Mouse (Mus musculus): ENCODE results near the gene Tpbpa. TPM values are rescaled to one million over a fixed set of nuclear protein-coding genes. Genes with fewer than 3 reads are reported as not detected.
"Not testable (repeated sequence)": the region's sequence is repeated elsewhere in the genome, so short reads cannot be mapped to it uniquely, and the experiment has no call there.

The Tpbpa gene
- total RNA-seq (2015; ENCODE audit: low replicate concordance), result not detected in 2 replicates
- not detected in 2 replicates for total RNA-seq (2017; ENCODE audit: low replicate concordance)

DNA sequence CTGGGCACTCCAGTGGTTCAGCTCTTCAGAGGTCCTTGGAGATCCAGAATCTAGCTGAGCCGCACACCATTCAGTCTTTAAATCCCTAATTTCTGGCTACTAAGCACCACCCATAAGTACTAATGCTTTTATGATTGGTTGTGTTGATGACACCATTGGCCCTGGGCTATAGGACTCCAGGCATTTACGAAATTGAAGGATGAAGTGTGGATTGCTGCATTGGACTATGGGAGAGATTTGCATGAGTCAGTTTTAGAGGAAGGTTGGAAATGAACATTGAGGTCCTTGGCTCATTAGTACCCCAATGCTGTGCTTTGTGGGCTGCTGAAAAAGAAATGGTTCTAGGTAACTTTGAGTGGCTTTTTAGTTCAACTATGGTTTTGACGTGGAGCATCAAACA, at the start of gene Tpbpa:
Tpbpa (minus strand) TSS at position 101 of the 400 bp plus-strand sequence.
- not testable (repeated sequence) for ATAC-seq (replicated peaks; ENCODE audit: low FRiP score, poor library complexity, severe bottlenecking)

DNA sequence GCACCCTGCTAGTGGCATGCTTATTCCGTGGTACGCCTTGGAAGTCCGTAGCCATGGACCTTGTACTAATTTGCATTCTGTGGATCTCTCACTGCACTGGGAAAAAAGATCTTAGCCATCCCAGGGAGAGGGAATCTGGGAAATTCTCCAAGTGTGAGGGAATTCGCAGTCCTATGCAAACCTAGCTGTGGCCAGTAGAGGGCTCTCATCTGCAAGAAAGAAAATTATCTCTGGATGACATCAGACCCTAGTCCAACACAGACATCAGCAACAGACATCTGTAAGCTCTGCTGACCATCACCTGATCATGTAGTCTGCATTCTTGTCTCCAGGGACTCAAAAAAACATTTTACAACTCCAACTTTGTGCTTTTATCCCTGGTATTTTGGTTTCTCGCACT, 45.1 kb upstream of the Tpbpa start:
- ATAC-seq (replicated peaks; ENCODE audit: low FRiP score, poor library complexity, severe bottlenecking), result not testable (repeated sequence)

DNA sequence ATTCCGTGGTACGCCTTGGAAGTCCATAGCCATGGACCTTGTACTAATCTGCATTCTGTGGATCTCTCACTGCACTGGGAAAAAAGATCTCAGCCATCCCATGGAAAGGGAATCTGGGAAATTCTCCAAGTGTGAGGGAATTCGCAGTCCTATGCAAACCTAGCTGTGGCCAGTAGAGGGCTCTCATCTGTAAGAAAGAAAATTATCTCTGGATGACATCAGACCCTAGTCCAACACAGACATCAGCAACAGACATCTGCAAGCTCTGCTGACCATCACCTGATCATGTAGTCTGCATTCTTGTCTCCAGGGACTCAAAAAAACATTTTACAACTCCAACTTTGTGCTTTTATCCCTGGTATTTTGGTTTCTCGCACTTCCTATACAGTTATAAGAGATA, 30.5 kb upstream of the Tpbpa start:
- ATAC-seq (replicated peaks; ENCODE audit: low FRiP score, poor library complexity, severe bottlenecking), result not testable (repeated sequence)

DNA sequence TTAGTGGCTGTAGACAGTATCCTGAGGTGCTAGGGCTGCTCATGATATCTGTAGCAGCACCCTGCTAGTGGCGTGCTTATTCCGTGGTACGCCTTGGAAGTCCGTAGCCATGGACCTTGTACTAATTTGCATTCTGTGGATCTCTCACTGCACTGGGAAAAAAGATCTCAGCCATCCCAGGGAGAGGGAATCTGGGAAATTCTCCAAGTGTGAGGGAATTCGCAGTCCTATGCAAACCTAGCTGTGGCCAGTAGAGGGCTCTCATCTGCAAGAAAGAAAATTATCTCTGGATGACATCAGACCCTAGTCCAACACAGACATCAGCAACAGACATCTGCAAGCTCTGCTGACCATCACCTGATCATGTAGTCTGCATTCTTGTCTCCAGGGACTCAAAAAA, 22.2 kb upstream of the Tpbpa start:
- not testable (repeated sequence) for ATAC-seq (replicated peaks; ENCODE audit: low FRiP score, poor library complexity, severe bottlenecking)

DNA sequence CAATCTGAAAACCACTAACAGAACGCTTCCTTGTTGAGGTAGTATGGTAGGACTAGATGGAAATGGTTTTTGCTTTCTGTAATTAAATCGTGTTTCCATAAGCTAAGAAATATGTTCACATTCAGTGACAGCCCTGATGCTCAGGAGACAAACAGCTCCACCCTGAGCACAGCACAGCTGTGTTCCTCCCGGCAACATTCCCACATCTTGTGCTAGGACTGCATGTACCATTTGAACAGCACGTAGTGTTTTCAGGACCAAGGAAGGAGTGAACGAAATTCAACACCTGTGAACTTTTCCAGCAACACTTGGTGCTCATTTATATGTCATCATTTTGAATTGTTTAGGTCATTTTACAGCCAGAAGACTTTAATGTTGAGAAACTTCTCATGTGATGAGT, 19.9 kb upstream of the Tpbpa start:
- ATAC-seq (replicated peaks; ENCODE audit: low FRiP score, poor library complexity, severe bottlenecking), result no peak

DNA sequence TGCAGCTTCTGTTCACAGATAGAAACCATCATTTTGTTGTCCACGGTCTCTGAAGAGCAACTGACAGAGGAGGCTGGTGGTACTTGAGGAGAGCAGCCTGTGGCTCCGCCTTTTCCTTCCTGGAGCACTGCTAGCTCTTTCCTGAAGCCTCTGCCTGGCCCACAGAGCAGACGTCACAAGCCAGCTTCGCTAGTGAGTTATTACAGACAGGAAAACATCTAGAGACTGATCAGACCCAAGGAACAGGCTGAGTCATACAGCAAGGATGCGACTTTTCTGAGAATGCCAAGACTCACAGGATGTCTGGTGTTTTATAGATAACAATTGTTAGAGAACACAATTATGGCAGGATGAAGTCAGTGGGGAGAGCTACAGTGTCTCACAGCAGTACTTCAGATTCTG, 5.3 kb downstream of the Tpbpa start, which contains the start of the genes Gm49391 and Ctla2a:
Gm49391 (minus strand) TSS at position 72 of the 402 bp plus-strand sequence.
Ctla2a (minus strand) TSS at position 126 of the 402 bp plus-strand sequence.
- ATAC-seq (replicated peaks; ENCODE audit: low FRiP score, poor library complexity, severe bottlenecking), result no peak

DNA sequence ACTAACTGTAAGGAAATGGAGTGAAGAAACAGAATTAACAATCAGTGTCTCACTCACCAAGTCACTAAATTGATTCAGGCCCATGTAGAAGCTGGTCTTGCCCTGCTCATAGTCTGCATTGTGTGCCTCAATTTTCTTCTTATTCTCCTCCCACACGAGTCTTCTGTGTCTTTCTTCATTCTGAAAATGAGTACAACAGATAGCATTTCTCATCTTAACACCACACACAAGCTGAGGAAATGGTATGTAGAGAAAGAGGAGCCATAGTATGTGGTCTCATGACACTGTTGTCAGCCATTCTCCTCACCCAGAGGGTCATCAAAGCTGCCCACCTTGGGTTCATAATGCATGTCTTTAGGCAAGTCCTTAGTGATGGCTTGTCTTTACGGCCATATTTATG, 6.3 kb downstream of the Tpbpa start, which contains the start of gene Gm49393:
Gm49393 (minus strand) TSS at position 101 of the 400 bp plus-strand sequence.
- not testable (repeated sequence) for ATAC-seq (replicated peaks; ENCODE audit: low FRiP score, poor library complexity, severe bottlenecking)

DNA sequence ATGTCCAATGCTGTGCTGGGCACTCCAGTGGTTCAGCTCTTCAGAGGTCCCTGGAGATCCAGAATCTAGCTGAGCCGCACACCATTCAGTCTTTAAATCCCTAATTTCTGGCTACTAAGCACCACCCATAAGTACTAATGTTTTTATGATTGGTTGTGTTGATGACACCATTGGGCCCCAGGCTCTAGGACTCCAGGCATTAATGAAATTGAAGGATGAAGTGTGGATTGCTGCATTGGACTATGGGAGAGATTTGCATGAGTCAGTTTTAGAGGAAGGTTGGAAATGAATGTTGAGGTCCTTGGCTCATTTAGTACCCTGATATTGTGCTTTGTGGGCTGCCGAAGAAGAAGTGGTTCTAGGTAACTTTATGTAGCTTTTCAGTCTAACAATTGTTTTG, 37.0 kb downstream of the Tpbpa start, which contains the start of gene Tpbpb:
Tpbpb (minus strand) TSS at position 101 of the 400 bp plus-strand sequence.
- ATAC-seq (replicated peaks; ENCODE audit: low FRiP score, poor library complexity, severe bottlenecking), result not testable (repeated sequence)

DNA sequence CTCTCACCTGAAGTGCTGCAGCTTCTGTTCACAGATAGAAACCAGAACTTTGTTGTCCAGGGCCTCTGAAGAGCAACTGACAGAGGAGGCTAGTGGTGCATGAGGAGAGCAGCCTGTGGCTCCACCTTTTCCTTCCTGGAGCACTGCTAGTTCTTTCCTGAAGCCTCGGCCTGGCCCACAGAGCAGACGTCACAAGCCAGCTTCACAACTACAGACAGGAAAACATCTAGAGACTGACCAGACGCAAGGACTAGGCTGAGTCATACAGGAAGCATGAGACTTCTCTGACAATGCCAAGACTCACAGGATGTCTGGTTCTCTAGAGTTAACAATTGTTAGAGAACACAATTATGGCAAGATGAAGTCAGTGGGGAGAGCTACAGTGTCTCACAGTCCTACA, 44.5 kb downstream of the Tpbpa start, which contains the start of gene Ctla2b:
Ctla2b (minus strand) TSS at position 120 of the 400 bp plus-strand sequence.
- ATAC-seq (replicated peaks; ENCODE audit: low FRiP score, poor library complexity, severe bottlenecking), result no peak

DNA sequence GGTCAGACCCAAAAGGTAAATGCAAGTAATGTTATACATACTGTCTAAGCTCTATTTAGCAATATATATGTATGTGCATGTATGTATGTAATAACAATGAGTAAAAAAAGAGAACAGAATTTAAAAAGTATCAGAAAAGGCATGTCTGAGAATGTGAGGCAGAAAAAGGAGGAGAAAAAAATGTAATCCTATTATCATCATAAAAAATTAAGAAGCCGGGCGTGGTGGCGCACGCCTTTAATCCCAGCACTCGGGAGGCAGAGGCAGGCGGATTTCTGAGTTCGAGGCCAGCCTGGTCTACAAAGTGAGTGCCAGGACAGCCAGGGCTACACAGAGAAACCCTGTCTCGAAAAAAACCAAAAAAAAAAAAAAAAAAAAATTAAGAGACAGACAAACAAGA, 45.0 kb downstream of the Tpbpa start, which contains the start of gene Gm49392:
Gm49392 (minus strand) TSS at position 101 of the 400 bp plus-strand sequence.
- not testable (repeated sequence) for ATAC-seq (replicated peaks; ENCODE audit: low FRiP score, poor library complexity, severe bottlenecking)

DNA sequence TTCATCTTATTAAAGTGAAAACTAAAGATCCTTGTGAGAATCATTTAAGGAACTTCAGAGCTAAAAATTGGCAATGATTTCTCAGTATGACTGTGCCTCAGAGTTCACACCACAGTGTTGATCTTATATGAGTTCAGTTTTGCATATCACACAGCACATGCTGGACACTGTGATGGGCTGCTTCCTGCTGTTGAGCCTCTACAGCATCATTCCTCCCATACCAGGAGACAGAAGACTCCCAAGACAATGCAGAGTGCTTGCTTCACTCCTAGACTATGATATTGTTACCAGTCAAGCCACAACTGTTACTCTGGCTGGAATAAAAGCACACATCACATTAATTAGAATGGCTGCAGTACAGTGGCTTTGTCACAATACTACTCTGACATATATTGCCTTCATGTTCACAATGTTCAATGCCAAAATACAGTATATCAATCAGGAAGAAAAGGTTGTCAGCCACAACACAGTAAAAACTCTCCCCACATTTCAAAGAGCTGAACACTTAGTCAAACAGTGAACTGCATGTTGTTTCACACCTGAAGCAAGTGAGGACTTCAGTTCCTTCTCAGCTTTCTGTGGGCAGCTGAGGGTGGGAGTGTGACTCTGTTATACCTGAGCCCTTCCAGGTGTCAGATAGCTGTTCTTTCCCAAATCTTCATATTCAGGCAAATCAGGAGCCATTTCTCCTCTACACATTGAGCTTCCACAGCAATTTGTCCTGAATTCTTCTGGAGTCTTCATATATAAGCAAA, 46.2 kb downstream of the Tpbpa start:
- no peak for ATAC-seq (replicated peaks; ENCODE audit: low FRiP score, poor library complexity, severe bottlenecking)

DNA sequence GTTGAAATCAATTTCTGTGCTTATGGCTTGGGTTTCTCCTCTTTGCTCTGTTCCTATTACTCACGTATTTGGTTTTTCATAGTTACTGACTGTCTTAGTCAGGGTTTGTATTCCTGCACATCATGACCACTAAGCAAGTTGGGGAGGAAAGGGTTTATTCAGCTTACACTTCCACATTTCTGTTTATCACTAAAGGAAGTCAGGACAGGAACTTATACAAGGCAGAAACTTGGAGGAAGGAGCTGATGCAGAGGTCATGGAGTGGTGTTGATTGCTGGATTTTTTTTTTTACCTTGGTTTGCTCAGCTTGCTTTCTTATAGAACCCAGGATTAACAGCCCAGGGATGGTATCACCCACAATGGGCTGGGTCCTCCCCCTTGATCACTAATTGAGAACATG, 49.5 kb downstream of the Tpbpa start:
- no peak for ATAC-seq (replicated peaks; ENCODE audit: low FRiP score, poor library complexity, severe bottlenecking)

Other genes starting within 250 kb of the Tpbpa start
- not detected in 2 replicates for gene BC051665, start 155.6 kb downstream of the Tpbpa start, total RNA-seq (2015; ENCODE audit: low replicate concordance)
- gene BC051665, start 155.6 kb downstream of the Tpbpa start, total RNA-seq (2017; ENCODE audit: low replicate concordance), result not detected in 2 replicates
- gene Ctsll3, start 139.1 kb downstream of the Tpbpa start, total RNA-seq (2015; ENCODE audit: low replicate concordance), result not detected in 2 replicates
- not detected in 2 replicates for gene Ctsll3, start 139.1 kb downstream of the Tpbpa start, total RNA-seq (2017; ENCODE audit: low replicate concordance)
- gene 4930486L24Rik, start 77.5 kb downstream of the Tpbpa start, total RNA-seq (2015; ENCODE audit: low replicate concordance), result not detected in 2 replicates
- not detected in 2 replicates for gene 4930486L24Rik, start 77.5 kb downstream of the Tpbpa start, total RNA-seq (2017; ENCODE audit: low replicate concordance)
- not detected in 2 replicates for gene Gm49392, start 45.1 kb downstream of the Tpbpa start, total RNA-seq (2015; ENCODE audit: low replicate concordance)
- gene Gm49392, start 45.1 kb downstream of the Tpbpa start, total RNA-seq (2017; ENCODE audit: low replicate concordance), result not detected in 2 replicates
- 5.4 TPM in 1 of 2 replicates, not detected in the other for gene Ctla2b, start 44.5 kb downstream of the Tpbpa start, total RNA-seq (2015; ENCODE audit: low replicate concordance)
- 0.43 TPM in 1 of 2 replicates, not detected in the other for gene Ctla2b, start 44.5 kb downstream of the Tpbpa start, total RNA-seq (2017; ENCODE audit: low replicate concordance)
- gene Tpbpb, start 37.1 kb downstream of the Tpbpa start, total RNA-seq (2015; ENCODE audit: low replicate concordance), result not detected in 2 replicates
- not detected in 2 replicates for gene Tpbpb, start 37.1 kb downstream of the Tpbpa start, total RNA-seq (2017; ENCODE audit: low replicate concordance)
- gene Gm49393, start 6.4 kb downstream of the Tpbpa start, total RNA-seq (2015; ENCODE audit: low replicate concordance), result not detected in 2 replicates
- not detected in 2 replicates for gene Gm49393, start 6.4 kb downstream of the Tpbpa start, total RNA-seq (2017; ENCODE audit: low replicate concordance)
- not detected in 2 replicates for gene Gm49391, start 5.4 kb downstream of the Tpbpa start, total RNA-seq (2015; ENCODE audit: low replicate concordance)
- gene Gm49391, start 5.4 kb downstream of the Tpbpa start, total RNA-seq (2017; ENCODE audit: low replicate concordance), result 2.5 TPM in 1 of 2 replicates, not detected in the other
- gene Ctla2a, start 5.4 kb downstream of the Tpbpa start, total RNA-seq (2015; ENCODE audit: low replicate concordance), result 2.5 and 13.6 TPM in 2 replicates
- gene Ctla2a, start 5.4 kb downstream of the Tpbpa start, total RNA-seq (2017; ENCODE audit: low replicate concordance), result 8.2 TPM in 1 of 2 replicates, not detected in the other
- gene Ctsj, start 64.0 kb upstream of the Tpbpa start, total RNA-seq (2015; ENCODE audit: low replicate concordance), result not detected in 2 replicates
- not detected in 2 replicates for gene Ctsj, start 64.0 kb upstream of the Tpbpa start, total RNA-seq (2017; ENCODE audit: low replicate concordance)
- not detected in 2 replicates for gene Ctsq, start 98.6 kb upstream of the Tpbpa start, total RNA-seq (2015; ENCODE audit: low replicate concordance)
- gene Ctsq, start 98.6 kb upstream of the Tpbpa start, total RNA-seq (2017; ENCODE audit: low replicate concordance), result not detected in 2 replicates
- gene Ctsr, start 222.3 kb upstream of the Tpbpa start, total RNA-seq (2015; ENCODE audit: low replicate concordance), result not detected in 2 replicates
- gene Ctsr, start 222.3 kb upstream of the Tpbpa start, total RNA-seq (2017; ENCODE audit: low replicate concordance), result not detected in 2 replicates